Mouse (Mus musculus) splenic B cell, adult 2 months (primary cell): ENCODE measurements around the gene Bbx.

Experiments used
- DNase-seq: peaks from one replicate; pipeline ENCODE4 v3.0.0-alpha.2; 2011; ENCODE audit warnings: low read depth, low spot score
- H3K27me3 ChIP-seq: 2 replicates; pipeline ENCODE4 v1.6.1; 2012; ENCODE audit warnings: mild to moderate bottlenecking, low read length, moderate library complexity, mixed read lengths; ENCODE audit not compliant: control insufficient read depth, poor library complexity, insufficient read depth, severe bottlenecking
- H3K36me3 ChIP-seq: 2 replicates; pipeline ENCODE4 v1.6.1; 2012; ENCODE audit warnings: mild to moderate bottlenecking, low read length, moderate library complexity, mixed read lengths; ENCODE audit not compliant: control insufficient read depth, poor library complexity, insufficient read depth, severe bottlenecking

The Bbx gene

DNA sequence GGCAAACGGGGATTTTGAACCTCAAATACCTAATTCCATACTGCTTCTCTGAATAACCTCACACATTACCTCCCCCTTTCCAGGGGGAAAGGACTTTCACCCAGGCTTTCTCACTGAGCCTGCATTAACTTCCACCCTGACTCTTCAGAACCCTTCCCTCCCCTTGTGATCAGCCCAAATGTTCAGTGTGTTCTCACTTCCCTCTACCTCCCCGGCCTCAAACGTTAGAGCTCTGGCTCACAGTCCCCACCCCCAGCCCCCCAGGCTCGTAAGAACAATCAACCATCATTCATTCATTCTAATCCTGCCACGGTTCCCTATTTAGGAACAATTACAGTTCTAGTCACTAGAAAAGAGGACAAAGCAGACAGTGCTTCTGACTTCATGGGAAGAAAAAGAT lies 58.5 kb downstream of the Bbx start:
- peak; percentile 21 for DNase-seq
- no peaks in the 10 kb centered on the region for H3K27me3 ChIP-seq
- H3K36me3 ChIP-seq, result peaks cover 3% of the 10 kb centered on the region; the same call in 1 of the 2 replicates

DNA sequence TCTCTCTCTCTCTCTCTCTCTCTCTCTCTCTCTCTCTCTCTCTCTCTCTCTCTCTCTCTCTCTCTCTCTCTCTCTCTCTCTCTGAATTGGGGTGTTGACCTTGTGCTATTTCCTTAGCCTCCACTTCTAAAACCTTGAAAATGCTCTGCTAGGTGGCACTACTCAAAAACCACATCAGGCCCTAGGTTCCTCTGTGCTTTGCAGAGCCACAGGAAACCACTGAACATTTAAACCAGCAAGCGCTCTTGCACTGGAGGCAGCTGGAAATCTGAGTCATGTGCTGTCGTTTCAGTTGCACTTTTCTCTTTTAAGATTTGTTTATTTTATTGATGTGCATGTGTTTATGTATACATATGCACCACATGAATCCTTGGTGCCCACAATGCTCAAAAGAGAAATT lies 59.6 kb downstream of the Bbx start:
- Histone ChIP-seq H3K36me3 (peaks cover 3% of the 10 kb centered on the region; the same call in 1 of the 2 replicates), H3K27me3 (no peaks in the 10 kb centered on the region)
- peak; percentile 8 for DNase-seq

DNA sequence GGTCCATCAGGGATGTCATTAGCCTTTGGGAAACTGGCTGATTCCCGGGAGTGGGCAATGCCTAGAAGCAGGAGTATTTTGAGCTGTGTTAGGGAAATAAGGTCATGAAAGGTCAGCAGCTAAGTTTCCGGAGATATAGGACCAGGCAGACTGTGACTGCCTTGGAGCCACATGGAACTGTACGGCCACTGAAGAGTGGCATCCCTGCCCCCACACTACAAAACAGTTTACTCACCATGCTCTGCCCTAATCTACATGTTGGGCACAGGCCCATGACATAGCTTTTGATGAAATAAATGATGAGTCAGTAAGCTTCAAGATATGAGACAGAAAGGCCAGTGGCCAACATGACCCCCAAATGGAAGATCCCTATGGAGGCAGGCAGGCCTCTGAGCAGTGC lies 60.7 kb downstream of the Bbx start:
- Histone ChIP-seq H3K27me3 (no peaks in the 10 kb centered on the region), H3K36me3 (peaks cover 3% of the 10 kb centered on the region; the same call in 1 of the 2 replicates)
- no peak for DNase-seq

DNA sequence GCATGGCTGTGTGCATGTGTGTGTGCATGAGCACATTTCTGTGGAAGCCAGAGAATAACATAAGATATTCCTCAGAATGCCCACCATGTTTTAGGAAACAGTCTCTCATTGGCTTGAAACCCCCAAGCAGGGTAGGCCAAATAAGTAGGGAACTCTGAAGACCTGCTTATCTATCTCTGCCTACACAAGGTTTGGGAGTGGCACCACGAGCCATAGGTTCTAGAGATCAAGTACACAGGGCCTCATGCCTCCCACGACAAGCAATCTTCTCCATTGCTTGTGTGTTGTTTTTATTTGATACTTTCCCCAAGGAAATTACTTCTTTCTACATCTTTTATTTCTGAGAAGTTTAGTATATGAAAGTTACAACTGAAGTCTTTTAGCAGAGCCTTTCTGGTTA lies 61.8 kb downstream of the Bbx start:
- no peak for DNase-seq
- H3K36me3 ChIP-seq, result peaks cover 3% of the 10 kb centered on the region; the same call in 1 of the 2 replicates
- no peaks in the 10 kb centered on the region for H3K27me3 ChIP-seq

DNA sequence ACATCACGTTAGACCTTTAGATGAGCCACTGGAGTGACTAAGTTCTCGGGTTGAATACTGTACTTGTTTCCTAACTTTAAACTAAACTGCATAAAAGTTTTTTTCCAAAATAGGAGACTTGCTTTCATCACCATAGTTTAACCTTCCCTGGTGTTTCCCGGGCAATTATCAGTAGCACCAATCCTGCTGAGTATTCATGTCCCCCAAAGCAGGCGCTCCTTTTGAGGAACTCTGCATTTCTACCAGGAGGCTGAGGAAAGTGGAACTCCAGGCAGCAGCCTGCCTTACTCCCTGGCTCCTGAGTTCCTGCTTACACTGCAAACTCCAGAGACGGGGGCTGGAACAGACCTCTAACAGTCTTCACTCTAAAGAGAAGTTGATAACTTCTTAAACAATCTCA lies 65.6 kb downstream of the Bbx start:
- no peak for DNase-seq
- Histone ChIP-seq H3K27me3 (no peaks in the 10 kb centered on the region), H3K36me3 (no peaks in the 10 kb centered on the region)

DNA sequence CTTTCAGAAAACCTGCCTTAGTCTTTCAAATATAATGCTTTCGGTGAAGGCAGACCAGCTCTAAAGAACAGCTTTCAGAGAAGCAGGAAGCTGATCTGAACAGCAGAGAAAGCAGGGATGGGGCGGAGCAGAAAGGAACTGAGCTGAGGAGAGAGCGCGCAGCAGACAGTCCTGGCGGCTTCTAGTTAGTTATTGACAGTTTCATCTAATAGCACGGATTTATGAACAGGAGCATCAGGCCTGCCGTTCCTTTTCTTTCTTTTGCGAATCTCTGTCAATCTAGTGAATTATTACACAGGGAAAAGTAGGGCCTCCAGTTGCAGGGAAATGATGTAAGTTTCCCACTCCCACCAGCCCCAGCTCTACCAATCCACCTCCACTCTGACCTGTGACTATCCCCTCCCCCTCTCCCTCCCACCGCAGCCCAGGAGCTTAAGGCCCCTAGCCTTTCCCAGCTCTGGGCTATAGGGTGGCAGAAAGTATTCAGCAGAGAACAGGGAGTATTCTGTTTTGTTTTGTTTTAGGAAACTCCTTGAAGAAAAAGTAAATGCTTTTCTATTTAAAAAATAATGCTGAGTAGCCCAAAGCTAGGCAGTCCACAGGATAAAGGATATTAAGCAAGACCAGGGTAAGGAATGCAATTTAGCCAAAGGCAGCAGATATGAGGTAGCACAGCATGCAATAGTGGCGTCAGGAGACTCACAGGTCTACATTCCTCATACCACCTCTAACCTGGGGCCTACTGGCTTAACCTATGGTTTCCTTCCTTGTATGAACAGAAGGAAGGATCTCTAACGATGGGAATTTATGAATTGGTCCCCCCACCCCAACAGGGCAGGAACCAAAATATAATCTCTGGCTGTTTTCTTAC lies 67.8 kb downstream of the Bbx start:
- H3K27me3 ChIP-seq, result no peaks in the 10 kb centered on the region
- DNase-seq, result peak; percentile 25
- H3K36me3 ChIP-seq, result no peaks in the 10 kb centered on the region

DNA sequence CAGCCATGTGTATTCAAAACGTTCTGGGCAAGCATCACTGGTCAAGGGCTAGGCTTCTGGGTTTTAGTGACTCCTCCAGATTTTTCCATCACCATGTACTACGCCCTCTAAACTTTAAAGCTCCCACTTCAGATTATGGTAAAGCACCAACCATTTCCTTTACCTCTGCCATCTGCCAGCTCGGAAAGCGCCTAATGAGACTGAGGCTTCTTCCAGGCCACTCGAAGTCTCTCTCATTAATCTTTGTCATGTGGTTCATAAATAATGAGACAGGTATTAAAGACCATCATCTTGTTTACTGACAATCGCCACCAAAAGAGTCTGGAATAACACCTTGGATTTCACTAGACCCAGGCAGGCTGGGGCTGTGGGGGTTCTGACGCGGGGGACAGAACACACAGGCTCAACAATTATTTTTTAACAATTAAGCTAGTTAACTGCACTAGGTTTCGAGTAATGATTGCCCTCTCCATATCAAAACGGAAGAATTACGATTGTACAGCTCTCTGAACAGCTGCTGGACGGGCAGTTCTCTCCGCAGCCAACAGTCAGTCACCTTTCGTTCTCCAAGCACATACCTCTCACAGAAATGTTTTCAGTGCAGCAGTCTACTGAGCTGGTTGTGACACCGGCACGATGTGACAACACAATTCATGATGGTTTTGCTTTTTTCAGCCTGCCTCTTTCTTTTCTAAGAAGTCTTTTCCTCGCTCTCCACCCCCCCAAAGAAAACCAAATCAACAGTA lies 68.6 kb downstream of the Bbx start:
- no peak for DNase-seq
- no peaks in the 10 kb centered on the region for H3K36me3 ChIP-seq
- H3K27me3 ChIP-seq, result no peaks in the 10 kb centered on the region

DNA sequence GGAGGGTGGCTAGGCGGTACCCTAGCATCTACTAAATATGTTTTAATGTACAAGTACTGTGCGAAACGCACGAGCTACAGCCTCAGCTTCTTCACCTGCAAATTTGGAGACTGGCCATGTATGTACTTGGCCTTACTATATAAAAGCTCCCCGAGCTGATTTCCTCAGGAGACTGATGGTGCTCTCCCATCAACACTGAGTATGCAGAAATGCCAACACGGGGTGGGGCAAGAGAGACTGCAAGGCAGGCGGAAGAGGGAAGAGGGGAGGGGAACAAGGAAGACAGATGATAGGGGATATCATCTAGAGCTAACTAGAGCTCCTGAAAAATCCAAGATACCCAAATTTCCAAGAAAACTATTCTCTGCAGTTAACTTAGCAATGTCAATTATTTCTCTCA lies 71.6 kb downstream of the Bbx start:
- no peak for DNase-seq
- Histone ChIP-seq H3K27me3 (no peaks in the 10 kb centered on the region), H3K36me3 (no peaks in the 10 kb centered on the region)

DNA sequence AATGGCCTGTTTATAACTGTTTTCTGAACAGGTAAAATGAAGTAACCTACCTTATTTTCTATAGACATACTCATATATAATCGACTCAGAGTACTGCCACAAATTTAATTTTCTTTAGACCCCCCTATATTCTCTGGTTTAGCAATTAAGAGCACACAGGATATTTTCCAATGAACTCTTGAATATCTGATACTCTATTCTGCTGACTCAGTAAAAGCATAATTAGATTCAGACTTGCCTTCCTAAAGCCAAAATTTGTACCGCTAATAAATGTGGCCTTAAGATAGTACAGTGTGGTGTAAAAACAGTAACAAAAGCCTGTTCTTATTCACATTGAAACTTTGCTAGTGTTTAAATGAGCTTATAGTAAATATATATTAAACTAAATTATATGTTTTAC lies 102.5 kb downstream of the Bbx start:
- no peak for DNase-seq
- Histone ChIP-seq H3K27me3 (no peaks in the 10 kb centered on the region), H3K36me3 (no peaks in the 10 kb centered on the region)

DNA sequence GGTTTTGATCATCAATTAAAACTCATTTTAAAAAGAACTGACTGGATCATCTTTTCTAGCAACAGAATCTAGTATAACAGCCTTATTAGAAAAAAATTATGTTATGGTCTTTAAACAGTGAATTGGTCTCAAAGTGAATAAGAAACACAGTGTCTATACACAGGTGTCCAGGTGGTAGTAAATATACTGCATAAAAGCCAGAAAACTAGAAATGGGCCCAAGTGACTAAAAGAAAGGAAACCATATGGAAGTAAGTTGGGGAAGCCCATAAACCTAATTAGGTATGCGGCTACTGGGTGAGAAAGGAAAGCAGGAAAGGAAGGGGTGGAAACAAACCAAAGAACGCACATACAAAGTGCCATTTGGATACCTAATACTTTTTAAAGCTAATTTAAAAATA lies 107.4 kb downstream of the Bbx start:
- H3K36me3 ChIP-seq, result no peaks in the 10 kb centered on the region
- H3K27me3 ChIP-seq, result no peaks in the 10 kb centered on the region
- no peak for DNase-seq

DNA sequence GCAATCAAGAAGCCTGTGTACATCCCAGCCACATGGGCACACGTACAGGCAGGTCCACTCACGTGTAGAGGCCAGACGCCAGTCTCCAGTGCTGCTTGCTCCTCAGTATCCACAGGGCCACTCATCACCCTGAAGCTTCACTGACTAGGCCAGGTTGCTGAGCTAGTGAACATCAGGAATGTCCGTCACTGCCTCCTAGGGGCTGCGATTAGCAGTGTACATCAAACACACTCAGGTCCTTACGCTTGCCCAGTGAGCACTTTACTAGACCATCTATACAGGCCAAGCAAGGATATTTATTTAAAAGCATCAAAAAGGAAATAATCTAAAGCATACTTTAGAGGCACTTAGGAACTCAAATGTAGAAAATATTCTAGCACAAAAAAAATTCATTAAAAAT lies 107.9 kb downstream of the Bbx start:
- no peaks in the 10 kb centered on the region for H3K27me3 ChIP-seq
- DNase-seq, result no peak

DNA sequence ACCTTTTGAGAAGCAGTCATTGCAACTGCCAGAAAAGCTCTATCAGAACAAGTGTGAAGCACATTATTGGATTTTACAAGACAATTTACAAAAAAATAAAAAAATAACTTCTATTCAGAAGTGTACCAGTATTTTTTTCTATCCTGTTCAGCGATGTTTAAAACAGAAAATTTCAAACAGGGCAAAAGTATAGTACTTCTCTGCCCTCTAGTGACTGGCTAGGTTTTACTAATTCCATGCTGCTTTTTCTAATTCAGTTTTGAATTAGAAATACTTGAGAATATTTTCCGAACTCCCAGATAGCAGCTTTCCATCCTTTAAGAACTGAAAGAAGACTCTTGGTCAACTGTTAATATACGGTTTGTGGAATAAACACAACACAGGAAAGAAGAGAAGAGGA lies 110.8 kb downstream of the Bbx start:
- no peaks in the 10 kb centered on the region for H3K27me3 ChIP-seq
- H3K36me3 ChIP-seq, result no peaks in the 10 kb centered on the region
- no peak for DNase-seq

More for the DNA sequence above, 107.9 kb downstream of the Bbx start:
- H3K36me3 ChIP-seq, result no peaks in the 10 kb centered on the region

DNA sequence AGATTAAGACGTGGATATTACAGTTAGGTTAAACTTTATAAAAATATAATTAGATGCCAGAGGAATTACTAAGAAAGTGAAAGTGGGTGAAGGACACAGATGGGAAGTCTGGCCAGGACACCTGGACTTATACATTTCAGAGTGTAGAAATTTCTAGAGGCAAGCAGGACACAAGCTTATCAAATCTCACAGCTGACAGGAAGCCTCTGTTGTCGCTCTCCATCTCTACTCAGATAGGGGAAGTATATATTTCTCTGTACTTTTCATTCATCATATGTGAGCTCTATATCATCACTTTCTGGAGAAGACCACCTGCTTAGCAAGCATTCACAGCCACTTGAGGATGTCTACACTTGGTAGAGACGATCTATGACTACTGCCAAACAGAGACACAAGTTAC lies 113.9 kb downstream of the Bbx start:
- DNase-seq, result no peak
- no peaks in the 10 kb centered on the region for H3K27me3 ChIP-seq
- H3K36me3 ChIP-seq, result no peaks in the 10 kb centered on the region

DNA sequence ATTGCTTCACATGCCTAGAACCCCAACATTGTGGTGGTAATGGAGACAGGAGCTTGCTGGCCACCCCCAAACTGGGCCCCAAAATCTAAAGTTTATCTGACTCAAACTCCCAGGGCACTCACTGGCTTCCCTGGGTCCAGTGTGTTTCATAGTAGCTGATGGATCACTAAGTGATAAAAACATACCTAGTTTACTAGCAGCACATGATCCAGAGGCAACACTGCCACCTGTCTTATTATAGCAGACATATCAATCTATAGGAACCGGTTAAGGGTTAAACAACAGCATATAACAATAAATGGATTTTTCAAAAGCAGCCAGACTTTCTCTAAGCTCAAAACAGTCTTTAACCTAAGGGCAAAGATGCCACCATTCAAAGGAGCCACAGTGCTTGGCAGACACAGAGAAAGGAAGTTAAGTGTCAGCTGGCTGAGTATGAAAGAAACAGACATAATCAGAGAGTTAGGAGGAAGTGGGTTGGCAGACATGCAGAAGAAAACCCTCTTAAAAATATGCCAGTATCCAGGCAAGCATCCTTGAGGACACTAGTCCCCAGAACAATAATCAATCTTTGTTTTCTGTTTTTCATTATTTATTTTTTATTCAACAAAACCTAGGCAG lies 116.7 kb downstream of the Bbx start:
- Histone ChIP-seq H3K36me3 (no peaks in the 10 kb centered on the region), H3K27me3 (no peaks in the 10 kb centered on the region)
- peak; percentile 7 for DNase-seq

DNA sequence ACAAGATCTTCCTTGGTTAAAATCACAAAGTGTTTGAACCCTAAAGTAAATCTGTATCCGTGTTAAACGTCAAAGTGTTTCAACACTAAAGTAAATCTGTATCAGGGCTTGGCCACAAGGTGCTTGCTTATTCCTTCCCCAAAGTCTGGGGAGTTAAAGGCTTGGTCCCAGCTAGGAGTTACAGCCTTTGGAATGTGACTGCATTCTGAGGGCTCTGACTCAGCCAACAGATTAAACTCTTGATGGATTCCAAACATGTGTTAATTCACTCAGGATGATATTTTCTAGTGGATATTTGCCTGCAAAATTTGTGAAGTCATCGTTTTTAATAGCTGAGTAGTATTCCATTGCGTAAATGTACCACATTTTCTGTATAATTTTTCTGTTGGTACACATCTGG lies 120.6 kb downstream of the Bbx start:
- Histone ChIP-seq H3K36me3 (no peaks in the 10 kb centered on the region), H3K27me3 (no peaks in the 10 kb centered on the region)
- no peak for DNase-seq
